Mouse (Mus musculus) limb, embryonic 10.5 days (tissue): Measurements from ENCODE around the gene Gsto1. TPM values are rescaled to one million over a fixed set of nuclear protein-coding genes. Genes with fewer than 3 reads are reported as not detected.
A peak's percentile ranks its signal among the peaks of the same experiment; 100 is the strongest.
"Not testable (repeated sequence)": the region's sequence is repeated elsewhere in the genome, so short reads cannot be mapped to it uniquely, and the experiment has no call there.

Experiments
- DNase-seq: peaks from one replicate; pipeline ENCODE4 v3.0.0-alpha.2; 2017; ENCODE audit warnings: low spot score
- H3K27ac ChIP-seq: fragments of 300-500 bp; sonication (generic); 2 replicates; pipeline ENCODE4 v1.5.1; 2016; ENCODE audit warnings: mild to moderate bottlenecking
- H3K27me3 ChIP-seq: fragments of 300-500 bp; sonication (generic); 2 replicates; pipeline ENCODE4 v1.6.1; 2016; ENCODE audit warnings: low read depth, mild to moderate bottlenecking; ENCODE audit not compliant: poor library complexity, severe bottlenecking
- H3K36me3 ChIP-seq: fragments of 300-500 bp; sonication (generic); 2 replicates; pipeline ENCODE4 v1.6.1; 2016; ENCODE audit warnings: mild to moderate bottlenecking, moderate library complexity
- H3K4me1 ChIP-seq: fragments of 300-500 bp; sonication (generic); 2 replicates; pipeline ENCODE4 v1.6.1; 2016
- H3K4me3 ChIP-seq: fragments of 300-500 bp; sonication (generic); 2 replicates; pipeline ENCODE4 v1.5.1; 2016; ENCODE audit warnings: mild to moderate bottlenecking, moderate library complexity
- H3K9me3 ChIP-seq: fragments of 300-500 bp; sonication (generic); replicated peaks from 2 replicates; pipeline ENCODE4 v1.6.1; 2016; ENCODE audit warnings: mild to moderate bottlenecking
- WGBS: fragments of 180-500 bp; shearing (Covaris S2); methylation state at CpG from one replicate; pipeline ENCODE4 v1.1.7; 2016; 5-methylcytosine and 5-hydroxymethylcytosine counted together
- polyA plus RNA-seq: library from polyadenylated mRNA; unstranded; fragments of >200 nt; fragmentation: Nextera tagmentation; extraction: Ambion mirVana; gene quantifications from 2 replicates; pipeline ENCODE4 v1.2.1, GENCODE M21; 2016

The Gsto1 gene
- polyA plus RNA-seq, 1 experiment from 2014 or later = 241 TPM

DNA sequence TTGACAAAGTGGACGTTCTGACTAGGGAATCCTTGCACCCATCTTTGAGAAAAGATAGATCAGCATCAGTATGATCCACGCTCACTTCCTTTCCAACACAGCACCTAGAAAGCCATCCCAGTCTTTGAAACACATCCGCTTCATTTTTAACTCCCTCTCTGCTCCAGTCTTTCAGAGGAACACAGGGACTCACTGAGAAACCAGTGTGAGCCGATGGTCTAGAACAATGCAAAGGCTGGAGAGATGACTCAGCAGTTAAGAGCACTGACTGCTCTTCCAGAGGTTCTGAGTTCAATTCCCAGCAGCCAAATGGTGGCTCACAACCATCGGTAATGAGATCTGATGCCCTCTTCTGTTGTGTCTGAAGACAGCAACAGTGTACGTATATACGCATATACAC is 19.0 kb upstream of the Gsto1 start:
- DNase-seq = no peak
- Histone ChIP-seq H3K27ac (no peak overlapping the region), H3K27me3 (peaks cover 17% of the 10 kb centered on the region), H3K4me1 (peaks cover 7% of the 10 kb centered on the region), H3K4me3 (no peak overlapping the region), H3K9me3 (no peaks in the 10 kb centered on the region), H3K36me3 (no peaks in the 10 kb centered on the region)
- WGBS = 89% methylated on average over 7 of the region's 7 CpGs

- peak overlapping the region; percentile 65 for H3K4me3 ChIP-seq
- H3K36me3 ChIP-seq = no peaks in the 10 kb centered on the region
- peaks cover 17% of the 10 kb centered on the region for H3K27me3 ChIP-seq
- H3K27ac ChIP-seq = peak overlapping the region; percentile 63
- peaks cover 7% of the 10 kb centered on the region for H3K4me1 ChIP-seq
- DNase-seq = peak; percentile 92
- H3K9me3 ChIP-seq = no peaks in the 10 kb centered on the region
- WGBS = 3% methylated on average over 49 of the region's 49 CpGs
Observed at GRCm38 (mm10) chr19:47836701-47837526, 17.9 kb upstream of the Gsto1 start.

DNA sequence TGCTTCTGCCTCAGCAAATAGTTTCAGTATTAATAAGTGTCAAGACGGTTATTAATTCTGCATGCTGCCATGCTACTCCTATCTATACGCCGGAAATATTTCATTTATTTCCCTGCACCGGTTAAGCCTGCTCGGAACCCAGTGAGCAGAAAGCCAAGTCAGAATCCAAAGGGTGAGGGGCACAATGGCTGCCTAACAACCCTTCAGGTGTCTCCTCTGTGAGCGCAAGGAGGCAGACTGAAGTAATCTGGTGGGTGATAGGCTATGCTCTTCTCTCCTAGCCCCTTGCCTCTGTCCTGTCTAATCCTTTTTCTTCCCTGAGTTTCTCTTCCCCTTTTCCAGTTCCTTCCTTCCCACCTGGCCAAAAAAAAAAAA is 17.3 kb upstream of the Gsto1 start:
- peaks cover 7% of the 10 kb centered on the region for H3K4me1 ChIP-seq
- no peak for DNase-seq
- no peaks in the 10 kb centered on the region for H3K9me3 ChIP-seq
- peaks cover 17% of the 10 kb centered on the region for H3K27me3 ChIP-seq
- no peaks in the 10 kb centered on the region for H3K36me3 ChIP-seq
- 1% methylated on average over 6 of the region's 6 CpGs for WGBS
- H3K4me3 ChIP-seq = peak overlapping the region; percentile 65
- peak overlapping the region; percentile 63; the same call in 1 of the 2 replicates for H3K27ac ChIP-seq

DNA sequence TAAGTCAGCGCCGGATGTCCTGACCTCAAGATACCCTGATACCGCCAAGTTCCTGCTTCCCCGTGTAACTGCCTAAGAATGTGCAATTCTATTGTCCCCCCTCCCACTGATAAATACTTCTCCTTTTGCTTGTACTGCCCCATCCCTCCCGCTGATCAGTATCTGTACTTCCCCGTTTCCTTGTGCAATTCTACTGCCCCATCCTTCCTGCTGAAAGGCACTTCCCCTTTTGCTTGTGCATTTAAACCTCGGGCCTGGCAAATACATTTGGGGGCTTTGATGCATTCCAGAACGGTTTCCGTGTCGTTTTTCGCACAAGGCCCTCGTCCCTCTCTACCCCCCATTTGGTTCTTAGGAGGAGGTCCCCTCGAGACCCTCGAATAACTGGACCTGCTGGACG is 13.5 kb upstream of the Gsto1 start:
- WGBS = 85% methylated on average over 15 of the region's 15 CpGs
- not testable (repeated sequence) for H3K4me3 ChIP-seq, H3K9me3 ChIP-seq, H3K27ac ChIP-seq, DNase-seq, H3K36me3 ChIP-seq, H3K27me3 ChIP-seq, H3K4me1 ChIP-seq

DNA sequence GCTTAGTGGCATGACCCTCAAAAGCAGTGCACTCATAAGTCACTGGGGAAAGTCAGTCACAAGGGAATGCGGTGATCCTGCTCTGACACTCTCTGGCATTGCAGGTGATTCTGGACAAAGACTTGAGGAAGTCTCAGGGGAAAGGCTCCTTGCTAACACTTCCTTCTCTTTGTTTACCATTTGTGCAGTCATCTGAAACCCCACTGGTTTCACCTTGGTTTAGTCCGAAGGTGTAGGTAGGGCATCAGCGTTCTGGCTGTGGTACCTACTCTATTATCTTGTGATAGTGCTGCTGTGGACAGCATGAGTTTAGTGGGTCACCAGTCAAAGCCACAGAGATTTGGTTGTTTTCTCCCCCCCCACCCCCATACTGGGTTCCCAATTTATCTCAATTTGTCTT is 5.0 kb upstream of the Gsto1 start:
- DNase-seq = no peak
- Histone ChIP-seq H3K27me3 (no peaks in the 10 kb centered on the region), H3K4me1 (peaks cover 14% of the 10 kb centered on the region), H3K9me3 (no peaks in the 10 kb centered on the region), H3K27ac (no peak overlapping the region), H3K4me3 (no peak overlapping the region), H3K36me3 (no peaks in the 10 kb centered on the region)
- 94% methylated on average over 3 of the region's 3 CpGs for WGBS

GRCm38 (mm10) chr19:47852131-47852530 is 2.6 kb upstream of the Gsto1 start:
- H3K36me3 ChIP-seq, H3K4me3 ChIP-seq, H3K27me3 ChIP-seq, DNase-seq, H3K9me3 ChIP-seq, H3K27ac ChIP-seq: not testable (repeated sequence)
- H3K4me1 ChIP-seq = peaks cover 29% of the 10 kb centered on the region
- 90% methylated on average over 3 of the region's 3 CpGs for WGBS

DNA sequence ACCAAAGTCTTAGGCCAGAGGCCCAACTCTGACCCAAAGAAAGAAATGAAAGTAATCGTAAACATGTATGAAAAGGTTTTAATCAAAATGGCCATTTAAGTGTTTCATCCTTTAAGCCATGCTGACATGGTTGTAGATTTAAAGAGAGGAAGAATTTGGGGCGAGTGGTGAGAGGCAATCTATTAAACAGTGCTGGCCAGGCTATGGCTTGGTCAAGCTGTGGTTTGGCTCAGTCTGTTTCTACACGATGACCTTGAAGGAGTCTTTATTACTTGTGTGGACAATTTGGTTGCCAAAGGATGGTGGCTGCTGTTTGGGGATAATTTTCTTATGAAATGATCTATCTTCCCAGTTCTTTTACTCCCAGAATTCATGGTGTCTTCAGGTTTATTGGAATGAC is 1.7 kb upstream of the Gsto1 start:
- peaks cover 29% of the 10 kb centered on the region for H3K4me1 ChIP-seq
- H3K27ac ChIP-seq = peak overlapping the region; percentile 15; the same call in 1 of the 2 replicates
- H3K4me3 ChIP-seq = no peak overlapping the region
- 86% methylated on average over 3 of the region's 3 CpGs for whole genome bisulfite sequencing
- DNase-seq = no peak
- H3K9me3 ChIP-seq = no peaks in the 10 kb centered on the region
- no peaks in the 10 kb centered on the region for H3K27me3 ChIP-seq
- peaks cover 7% of the 10 kb centered on the region for H3K36me3 ChIP-seq

GRCm38 (mm10) chr19:47853951-47854795 is 597 bp upstream of the Gsto1 start:
- DNase-seq = peak; percentile 42
- Histone ChIP-seq H3K9me3 (no peaks in the 10 kb centered on the region), H3K27ac (peak overlapping the region; percentile 92), H3K27me3 (no peaks in the 10 kb centered on the region), H3K4me3 (peak overlapping the region; percentile 79), H3K36me3 (peaks cover 18% of the 10 kb centered on the region), H3K4me1 (peaks cover 29% of the 10 kb centered on the region)
- 14% methylated on average over 13 of the region's 13 CpGs for WGBS

- H3K9me3 ChIP-seq = no peaks in the 10 kb centered on the region
- H3K36me3 ChIP-seq = peaks cover 57% of the 10 kb centered on the region
- no peaks in the 10 kb centered on the region for H3K27me3 ChIP-seq
- H3K27ac ChIP-seq = no peak overlapping the region
- WGBS = 88% methylated on average over 18 of the region's 18 CpGs
- DNase-seq = no peak
- H3K4me1 ChIP-seq = peaks cover 26% of the 10 kb centered on the region
- no peak overlapping the region for H3K4me3 ChIP-seq
Observed at GRCm38 (mm10) chr19:47857957-47858942, 3.5 kb downstream of the Gsto1 start.

- 93% methylated on average over 8 of the region's 8 CpGs for WGBS
- H3K4me1 ChIP-seq = peaks cover 18% of the 10 kb centered on the region
- DNase-seq = no peak
- peaks cover 66% of the 10 kb centered on the region for H3K36me3 ChIP-seq
- H3K4me3 ChIP-seq = no peak overlapping the region
- no peaks in the 10 kb centered on the region for H3K27me3 ChIP-seq
- H3K9me3 ChIP-seq = no peaks in the 10 kb centered on the region
- H3K27ac ChIP-seq = no peak overlapping the region
Observed at GRCm38 (mm10) chr19:47859180-47859579, 4.4 kb downstream of the Gsto1 start.

DNA sequence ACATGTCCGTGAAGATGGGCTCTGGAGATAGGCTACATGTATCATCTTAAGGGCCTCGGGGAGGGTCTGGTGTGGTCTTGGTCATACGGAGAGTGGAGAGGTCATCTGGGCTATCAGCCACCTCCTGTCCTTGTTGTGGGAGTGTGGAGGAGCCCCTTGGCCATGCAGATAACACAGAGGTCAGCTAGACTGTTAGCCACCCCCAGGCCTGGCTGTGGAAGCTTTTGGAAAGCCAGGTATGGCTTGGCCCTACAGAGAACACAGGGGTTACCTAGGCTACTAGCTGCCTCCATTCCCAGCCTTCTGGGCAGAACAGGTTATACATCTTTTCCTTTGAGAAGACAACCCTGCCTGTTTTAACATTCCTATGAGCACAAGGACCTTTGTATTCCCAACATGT is 7.8 kb downstream of the Gsto1 start:
- Histone ChIP-seq H3K27ac (no peak overlapping the region), H3K4me1 (peaks cover 7% of the 10 kb centered on the region), H3K36me3 (peaks cover 70% of the 10 kb centered on the region), H3K9me3 (no peaks in the 10 kb centered on the region), H3K27me3 (no peaks in the 10 kb centered on the region), H3K4me3 (no peak overlapping the region)
- WGBS = 98% methylated on average over 3 of the region's 3 CpGs
- DNase-seq = no peak

- H3K4me3 ChIP-seq = no peak overlapping the region
- DNase-seq = no peak
- no peaks in the 10 kb centered on the region for H3K9me3 ChIP-seq
- H3K27me3 ChIP-seq = no peaks in the 10 kb centered on the region
- H3K4me1 ChIP-seq = peaks cover 16% of the 10 kb centered on the region
- H3K36me3 ChIP-seq = peaks cover 55% of the 10 kb centered on the region
- H3K27ac ChIP-seq = no peak overlapping the region
- 96% methylated on average over 9 of the region's 9 CpGs for WGBS
Observed at GRCm38 (mm10) chr19:47864051-47864450, 9.3 kb downstream of the Gsto1 start.
